Mouse (Mus musculus) limb, embryonic 13.5 days (tissue): ENCODE results near the gene Panx2. TPM values are rescaled to one million over a fixed set of nuclear protein-coding genes. Genes with fewer than 3 reads are reported as not detected.

ENCODE experiments used
- ATAC-seq: fragments of 200-750 bp; cut with Nextera tagmentation; 2 replicates; pipeline ENCODE4 v1.8.0; 2017; ENCODE audit warnings: low read depth, moderate number of reproducible peaks, moderate TSS enrichment; ENCODE audit not compliant: low FRiP score
- H3K27ac ChIP-seq: fragments of 300-500 bp; sonication (generic); 2 replicates; pipeline ENCODE4 v1.5.1; 2015; ENCODE audit warnings: inconsistent platforms, mild to moderate bottlenecking, moderate library complexity
- H3K27me3 ChIP-seq: fragments of 300-500 bp; sonication (generic); 2 replicates; pipeline ENCODE4 v1.6.1; 2015; ENCODE audit warnings: mild to moderate bottlenecking, inconsistent platforms
- H3K36me3 ChIP-seq: fragments of 300-500 bp; sonication (generic); 2 replicates; pipeline ENCODE4 v1.6.1; 2015; ENCODE audit warnings: inconsistent platforms, mild to moderate bottlenecking, moderate library complexity
- H3K4me1 ChIP-seq: fragments of 300-500 bp; sonication (generic); 2 replicates; pipeline ENCODE4 v1.6.1; 2015; ENCODE audit warnings: inconsistent platforms
- H3K4me2 ChIP-seq: fragments of 300-500 bp; sonication (generic); replicated peaks from 2 replicates; pipeline ENCODE4 v1.6.1; 2015; ENCODE audit warnings: inconsistent platforms, mild to moderate bottlenecking, moderate library complexity
- H3K4me3 ChIP-seq: fragments of 300-500 bp; sonication (generic); 2 replicates; pipeline ENCODE4 v1.5.1; 2015; ENCODE audit warnings: moderate library complexity, mild to moderate bottlenecking, inconsistent platforms
- H3K9ac ChIP-seq: fragments of 300-500 bp; sonication (generic); 2 replicates; pipeline ENCODE4 v1.6.1; 2015; ENCODE audit warnings: mild to moderate bottlenecking, inconsistent platforms
- H3K9me3 ChIP-seq: fragments of 300-500 bp; sonication (generic); 2 replicates; pipeline ENCODE4 v1.6.1; 2016; ENCODE audit warnings: inconsistent platforms
- WGBS: fragments of 180-500 bp; shearing (Covaris S2); methylation state at CpG from one replicate; pipeline ENCODE4 v1.1.7; 2015; 5-methylcytosine and 5-hydroxymethylcytosine counted together
- polyA plus RNA-seq: library from polyadenylated mRNA; unstranded; fragments of >200 nt; fragmentation: Nextera tagmentation; extraction: Ambion mirVana; gene quantifications from 2 replicates; pipeline ENCODE4 v1.2.1, GENCODE M21; 2015

The Panx2 gene
- 0.68 and 0.90 TPM in 2 replicates for polyA plus RNA-seq

DNA sequence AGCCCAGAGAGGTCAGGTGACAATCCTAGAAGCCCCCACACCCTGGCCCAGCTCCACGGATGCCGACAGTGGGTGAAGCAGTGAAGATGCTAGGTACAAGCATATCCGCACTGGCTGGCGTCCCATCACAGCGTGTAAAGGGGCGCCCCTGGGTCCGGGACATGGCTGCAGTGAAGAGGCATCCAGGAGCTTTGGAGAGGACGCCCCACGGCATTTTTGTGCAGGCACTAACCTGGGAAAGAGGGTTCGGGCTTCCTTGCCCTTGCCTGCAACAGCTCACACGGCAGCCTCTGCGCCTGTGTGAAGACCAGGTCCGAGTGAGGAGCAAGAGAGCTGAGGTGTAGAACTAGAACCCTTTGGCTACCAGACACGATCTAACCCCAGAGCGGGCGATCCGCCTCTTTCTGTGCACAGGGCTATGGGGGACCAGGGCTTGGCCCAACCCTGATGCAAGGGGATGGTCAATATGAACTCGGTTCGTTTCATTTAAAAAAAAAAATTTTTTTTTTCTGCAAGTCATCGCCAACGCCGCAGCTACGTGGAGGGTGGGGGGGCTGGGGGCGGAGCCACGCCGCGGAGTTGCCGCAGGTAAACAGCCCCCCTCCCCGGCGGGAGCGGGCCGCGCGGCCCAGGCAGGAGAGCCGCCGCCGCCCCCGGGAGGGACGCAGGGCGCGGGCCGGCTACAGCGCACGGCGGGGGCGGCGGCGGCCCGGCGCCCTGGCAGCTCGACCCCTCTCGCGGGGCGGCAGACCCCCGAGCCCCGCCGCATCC is at the start of gene Panx2:
Gene Panx2, plus strand, starts transcription at position 574 of the 771 bp plus-strand sequence.
- Histone ChIP-seq H3K27ac (no peak within 1 kb of the TSS), H3K36me3 (no peaks in the 10 kb centered on the region), H3K27me3 (peaks cover 75% of the 10 kb centered on the region), H3K9me3 (no peaks in the 10 kb centered on the region), H3K4me3 (peak within 1 kb of the TSS; percentile 67), H3K4me2 (peak within 1 kb of the TSS; percentile 92), H3K9ac (peak within 1 kb of the TSS; percentile 74), H3K4me1 (peaks cover 10% of the 10 kb centered on the region)
- 1% methylated on average over 31 of the region's 57 CpGs for WGBS
- ATAC-seq = no peak

GRCm38 (mm10) chr15:89016722-89017121 is 42.8 kb upstream of the Panx2 start:
- Histone ChIP-seq H3K9ac (no peak overlapping the region), H3K4me2 (no peak overlapping the region), H3K27me3 (no peaks in the 10 kb centered on the region), H3K4me1 (no peaks in the 10 kb centered on the region), H3K36me3 (no peaks in the 10 kb centered on the region), H3K27ac (no peak overlapping the region), H3K9me3 (no peaks in the 10 kb centered on the region), H3K4me3 (no peak overlapping the region)
- no peak for ATAC-seq
- WGBS = 90% methylated on average over 3 of the region's 3 CpGs

DNA sequence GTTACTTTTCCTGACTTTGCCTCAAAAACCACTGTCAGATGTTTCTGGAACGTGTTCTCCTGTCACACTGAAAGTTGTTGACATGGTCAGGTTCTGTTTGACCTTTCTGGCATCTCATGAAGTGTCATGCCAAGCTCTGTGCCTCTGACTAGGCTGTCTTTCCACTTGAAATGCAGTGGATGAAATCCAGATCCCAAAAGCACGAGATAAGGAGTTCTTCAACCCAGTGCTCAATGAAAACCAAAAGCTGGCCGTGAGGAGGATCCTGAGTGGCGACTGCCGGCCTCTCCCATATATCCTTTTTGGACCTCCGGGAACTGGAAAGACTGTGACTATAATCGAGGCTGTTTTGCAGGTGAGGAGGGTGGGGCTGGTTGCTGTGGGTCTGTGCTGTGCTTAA is 39.4 kb upstream of the Panx2 start:
- Histone ChIP-seq H3K36me3 (no peaks in the 10 kb centered on the region), H3K4me1 (no peaks in the 10 kb centered on the region), H3K27ac (no peak overlapping the region), H3K27me3 (no peaks in the 10 kb centered on the region), H3K4me3 (no peak overlapping the region), H3K4me2 (no peak overlapping the region), H3K9ac (no peak overlapping the region), H3K9me3 (no peaks in the 10 kb centered on the region)
- WGBS = 70% methylated on average over 7 of the region's 7 CpGs
- ATAC-seq = no peak

- no peak overlapping the region for H3K4me2 ChIP-seq
- H3K4me3 ChIP-seq = no peak overlapping the region
- no peaks in the 10 kb centered on the region for H3K27me3 ChIP-seq
- H3K4me1 ChIP-seq = no peaks in the 10 kb centered on the region
- H3K36me3 ChIP-seq = no peaks in the 10 kb centered on the region
- no peak for ATAC-seq
- no peaks in the 10 kb centered on the region for H3K9me3 ChIP-seq
- H3K9ac ChIP-seq = no peak overlapping the region
- H3K27ac ChIP-seq = no peak overlapping the region
- WGBS = 78% methylated on average over 7 of the region's 7 CpGs
Observed at GRCm38 (mm10) chr15:89020492-89020891, 39.0 kb upstream of the Panx2 start.

DNA sequence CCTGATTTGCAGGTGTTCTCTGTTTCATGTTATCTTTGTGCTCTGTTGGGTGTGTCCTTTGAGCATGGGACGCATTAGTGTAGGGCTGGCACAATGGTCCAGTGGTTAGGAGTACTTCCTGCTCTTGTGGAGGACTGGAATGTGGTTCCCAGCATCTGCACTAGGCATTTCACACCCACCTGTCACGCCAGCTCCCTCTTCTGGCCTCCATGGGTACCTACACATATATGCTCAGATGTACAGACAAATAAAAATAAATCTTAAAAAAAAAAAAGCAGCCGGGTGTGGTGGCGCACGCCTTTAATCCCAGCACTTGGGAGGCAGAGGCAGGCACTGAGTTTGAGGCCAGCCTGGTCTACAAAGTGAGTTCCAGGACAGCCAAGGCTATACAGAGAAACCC is 15.2 kb upstream of the Panx2 start:
- H3K27me3 ChIP-seq = no peaks in the 10 kb centered on the region
- H3K9ac ChIP-seq = no peak overlapping the region
- H3K4me1 ChIP-seq = no peaks in the 10 kb centered on the region
- H3K4me3 ChIP-seq = no peak overlapping the region
- no peak for ATAC-seq
- 76% methylated on average over 5 of the region's 5 CpGs for WGBS
- H3K4me2 ChIP-seq = no peak overlapping the region
- peaks cover 10% of the 10 kb centered on the region for H3K9me3 ChIP-seq
- no peak overlapping the region for H3K27ac ChIP-seq
- H3K36me3 ChIP-seq = no peaks in the 10 kb centered on the region

- Histone ChIP-seq H3K4me3 (no peak overlapping the region), H3K36me3 (no peaks in the 10 kb centered on the region), H3K27ac (no peak overlapping the region), H3K4me1 (no peaks in the 10 kb centered on the region), H3K27me3 (no peaks in the 10 kb centered on the region), H3K4me2 (no peak overlapping the region), H3K9ac (no peak overlapping the region), H3K9me3 (peaks cover 10% of the 10 kb centered on the region)
- 51% methylated on average over 4 of the region's 4 CpGs for WGBS
- ATAC-seq = no peak
Observed at GRCm38 (mm10) chr15:89046356-89046755, 13.2 kb upstream of the Panx2 start.

- no peaks in the 10 kb centered on the region for H3K9me3 ChIP-seq
- H3K4me1 ChIP-seq = peaks cover 5% of the 10 kb centered on the region
- 91% methylated on average over 7 of the region's 7 CpGs for WGBS
- no peak overlapping the region for H3K9ac ChIP-seq
- no peaks in the 10 kb centered on the region for H3K36me3 ChIP-seq
- H3K27ac ChIP-seq = no peak overlapping the region
- no peak for ATAC-seq
- H3K4me3 ChIP-seq = no peak overlapping the region
- peaks cover 32% of the 10 kb centered on the region for H3K27me3 ChIP-seq
- no peak overlapping the region for H3K4me2 ChIP-seq
Observed at GRCm38 (mm10) chr15:89054666-89055065, 4.9 kb upstream of the Panx2 start.

GRCm38 (mm10) chr15:89058736-89059135 is 798 bp upstream of the Panx2 start:
- H3K4me1 ChIP-seq = peaks cover 10% of the 10 kb centered on the region
- H3K36me3 ChIP-seq = no peaks in the 10 kb centered on the region
- H3K9me3 ChIP-seq = no peaks in the 10 kb centered on the region
- no peak overlapping the region for H3K27ac ChIP-seq
- peak overlapping the region; percentile 92 for H3K4me2 ChIP-seq
- H3K9ac ChIP-seq = no peak overlapping the region
- 24% methylated on average over 6 of the region's 6 CpGs for WGBS
- ATAC-seq = no peak
- H3K4me3 ChIP-seq = peak overlapping the region; percentile 67; the same call in 1 of the 2 replicates
- H3K27me3 ChIP-seq = peaks cover 69% of the 10 kb centered on the region

- H3K9me3 ChIP-seq = no peaks in the 10 kb centered on the region
- H3K36me3 ChIP-seq = no peaks in the 10 kb centered on the region
- H3K9ac ChIP-seq = peak overlapping the region; percentile 74
- WGBS = 2% methylated on average over 45 of the region's 48 CpGs
- peaks cover 81% of the 10 kb centered on the region for H3K27me3 ChIP-seq
- H3K4me2 ChIP-seq = peak overlapping the region; percentile 92
- H3K4me1 ChIP-seq = peaks cover 10% of the 10 kb centered on the region
- peak overlapping the region; percentile 67 for H3K4me3 ChIP-seq
- peak; percentile 45; the same call in 1 of the 2 replicates for ATAC-seq
- no peak overlapping the region for H3K27ac ChIP-seq
Observed at GRCm38 (mm10) chr15:89060032-89060681, 623 bp downstream of the Panx2 start.

GRCm38 (mm10) chr15:89060811-89061460 is 1.4 kb downstream of the Panx2 start:
- ATAC-seq = no peak
- H3K27me3 ChIP-seq = peaks cover 88% of the 10 kb centered on the region

GRCm38 (mm10) chr15:89061761-89062517 is 2.4 kb downstream of the Panx2 start:
- Histone ChIP-seq H3K4me1 (peaks cover 10% of the 10 kb centered on the region), H3K9me3 (no peaks in the 10 kb centered on the region), H3K27ac (no peak overlapping the region), H3K4me2 (no peak overlapping the region), H3K9ac (no peak overlapping the region), H3K4me3 (no peak overlapping the region), H3K36me3 (no peaks in the 10 kb centered on the region), H3K27me3 (peaks cover 90% of the 10 kb centered on the region)
- 93% methylated on average over 6 of the region's 6 CpGs for WGBS
- ATAC-seq = no peak

More at GRCm38 (mm10) chr15:89060811-89061460, 1.4 kb downstream of the Panx2 start:
- Histone ChIP-seq H3K4me1 (peaks cover 10% of the 10 kb centered on the region), H3K9ac (no peak overlapping the region), H3K4me3 (peak overlapping the region; percentile 67; the same call in 1 of the 2 replicates), H3K9me3 (no peaks in the 10 kb centered on the region), H3K36me3 (no peaks in the 10 kb centered on the region), H3K27ac (no peak overlapping the region), H3K4me2 (peak overlapping the region; percentile 92)
- WGBS = 85% methylated on average over 12 of the region's 12 CpGs
